Mouse (Mus musculus) cerebral cortex, adult 2 months (tissue): ENCODE results near the gene Ndufs2.

Source experiments
- WGBS: fragments of 180-500 bp; shearing (Covaris S2); methylation state at CpG from one replicate; pipeline ENCODE4 v1.1.7; 2018; 5-methylcytosine and 5-hydroxymethylcytosine counted together

The Ndufs2 gene

GRCm38 (mm10) chr1:171231844-171232243, 19.3 kb downstream of the Ndufs2 start:
- 67% methylated on average over 4 of the region's 4 CpGs for WGBS

- WGBS, result 63% methylated on average over 3 of the region's 3 CpGs
These were observed 21.0 kb downstream of the Ndufs2 start for GRCm38 (mm10) chr1:171230215-171230614.

GRCm38 (mm10) chr1:171229750-171230149, 21.4 kb downstream of the Ndufs2 start:
- 75% methylated on average over 6 of the region's 6 CpGs for WGBS

GRCm38 (mm10) chr1:171227879-171228278, 23.3 kb downstream of the Ndufs2 start:
- WGBS, result 93% methylated on average over 1 of the region's 1 CpGs

GRCm38 (mm10) chr1:171226780-171227179, 24.4 kb downstream of the Ndufs2 start:
- 51% methylated on average over 4 of the region's 4 CpGs for WGBS

- 86% methylated on average over 5 of the region's 5 CpGs for WGBS
These were observed 26.3 kb downstream of the Ndufs2 start, which contains the start of gene Apoa2 for GRCm38 (mm10) chr1:171224857-171225256. TSS of gene Apoa2 (plus strand) at chr1:171225054.

GRCm38 (mm10) chr1:171223796-171224195, 27.4 kb downstream of the Ndufs2 start:
- 94% methylated on average over 2 of the region's 2 CpGs for WGBS

- 72% methylated on average over 6 of the region's 6 CpGs for WGBS
These were observed 28.0 kb downstream of the Ndufs2 start for GRCm38 (mm10) chr1:171223168-171223567.

- 1% methylated on average over 28 of the region's 28 CpGs for WGBS
These were observed 28.7 kb downstream of the Ndufs2 start, which contains the start of gene Tomm40l for GRCm38 (mm10) chr1:171222238-171223155. TSS of gene Tomm40l (minus strand) at chr1:171222514.

GRCm38 (mm10) chr1:171221281-171222193, 29.7 kb downstream of the Ndufs2 start:
- 3% methylated on average over 22 of the region's 22 CpGs for WGBS

GRCm38 (mm10) chr1:171220871-171221270, 30.3 kb downstream of the Ndufs2 start:
- 2% methylated on average over 10 of the region's 10 CpGs for WGBS

- WGBS, result 89% methylated on average over 18 of the region's 18 CpGs
These were observed 34.8 kb downstream of the Ndufs2 start for GRCm38 (mm10) chr1:171216241-171216955.

GRCm38 (mm10) chr1:171213801-171214496, 37.2 kb downstream of the Ndufs2 start, which contains the start of gene Nr1i3:
TSS of gene Nr1i3 (plus strand) at chr1:171213970.
- 77% methylated on average over 10 of the region's 10 CpGs for WGBS

- 66% methylated on average over 3 of the region's 3 CpGs for WGBS
These were observed 38.3 kb downstream of the Ndufs2 start for GRCm38 (mm10) chr1:171212854-171213253.

- 30% methylated on average over 4 of the region's 4 CpGs for WGBS
These were observed 41.8 kb downstream of the Ndufs2 start for GRCm38 (mm10) chr1:171209409-171209808.

GRCm38 (mm10) chr1:171205704-171206493, 45.3 kb downstream of the Ndufs2 start:
- WGBS, result 66% methylated on average over 6 of the region's 6 CpGs

GRCm38 (mm10) chr1:171204249-171204644, 46.9 kb downstream of the Ndufs2 start:
- 66% methylated on average over 7 of the region's 7 CpGs for WGBS

- 60% methylated on average over 11 of the region's 11 CpGs for WGBS
These were observed 47.5 kb downstream of the Ndufs2 start for GRCm38 (mm10) chr1:171203471-171204248.

GRCm38 (mm10) chr1:171200769-171201168, 50.4 kb downstream of the Ndufs2 start:
- WGBS, result 93% methylated on average over 1 of the region's 1 CpGs
